Mouse (Mus musculus): Measurements from ENCODE around the gene Rgs9. TPM values are rescaled to one million over a fixed set of nuclear protein-coding genes. Genes with fewer than 3 reads are reported as not detected.
A peak's percentile ranks its signal among the peaks of the same experiment; 100 is the strongest.

Gene Rgs9
- total RNA-seq, 2 experiments from 2014 or later, result 30.8 to 65.3 TPM

- intact Hi-C loops (cut with DNase I), result loop anchor here (5.0 kb wide), 2 partner anchors 266 to 746 kb away; no protein-coding TSS in a partner anchor
- DNase-seq (ENCODE audit: low spot score in 2 of 2), result peak; percentile 51 to 53
Measured at GRCm38 (mm10) chr11:109192673-109193557, 105.0 kb downstream of the Rgs9 start.

- no peak for DNase-seq (ENCODE audit: low spot score in 2 of 2)
- intact Hi-C loops (cut with DNase I), result no loop called here
Measured at GRCm38 (mm10) chr11:109188235-109188634, 109.7 kb downstream of the Rgs9 start.

DNA sequence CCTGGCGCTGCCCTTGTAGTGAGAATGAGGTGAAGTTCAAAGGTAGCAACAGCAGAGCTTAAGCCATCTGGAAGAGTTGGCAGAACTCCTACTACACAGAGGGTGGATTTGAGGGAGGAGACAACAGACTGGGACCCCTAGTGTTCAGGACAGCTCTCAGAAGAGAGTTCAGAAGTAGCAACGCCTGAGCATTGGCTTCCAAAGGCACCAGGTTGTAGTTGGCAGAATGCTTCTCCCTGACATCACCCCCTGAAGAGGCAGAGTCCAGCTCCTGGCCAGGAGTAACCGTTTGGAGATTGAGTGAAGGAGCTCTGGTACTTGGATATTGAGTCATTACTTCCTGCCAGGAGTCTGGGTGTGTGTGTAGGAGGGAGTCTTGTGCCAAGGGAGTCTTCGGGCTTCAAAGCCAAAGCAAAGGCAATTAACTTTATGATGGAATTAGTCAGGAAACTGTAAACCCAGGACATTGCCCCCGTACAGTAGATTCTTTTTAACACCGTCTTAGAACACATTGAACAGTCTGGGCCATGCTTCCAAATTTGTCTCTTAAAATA is 110.2 kb downstream of the Rgs9 start:
- intact Hi-C loops (cut with DNase I), result no loop called here
- no peak for DNase-seq (ENCODE audit: low spot score in 2 of 2)

GRCm38 (mm10) chr11:109181118-109181517 is 116.8 kb downstream of the Rgs9 start:
- intact Hi-C loops (cut with DNase I), result loop anchor here (5.0 kb wide), 1 partner anchor 729 kb away; no protein-coding TSS in a partner anchor
- DNase-seq (ENCODE audit: low spot score in 2 of 2), result no peak

- intact Hi-C loops (cut with DNase I), result loop anchor here (5.0 kb wide), 1 partner anchor 728 kb away; no protein-coding TSS in a partner anchor
- no peak for DNase-seq (ENCODE audit: low spot score in 2 of 2)
Measured at GRCm38 (mm10) chr11:109180290-109180689, 117.6 kb downstream of the Rgs9 start.

DNA sequence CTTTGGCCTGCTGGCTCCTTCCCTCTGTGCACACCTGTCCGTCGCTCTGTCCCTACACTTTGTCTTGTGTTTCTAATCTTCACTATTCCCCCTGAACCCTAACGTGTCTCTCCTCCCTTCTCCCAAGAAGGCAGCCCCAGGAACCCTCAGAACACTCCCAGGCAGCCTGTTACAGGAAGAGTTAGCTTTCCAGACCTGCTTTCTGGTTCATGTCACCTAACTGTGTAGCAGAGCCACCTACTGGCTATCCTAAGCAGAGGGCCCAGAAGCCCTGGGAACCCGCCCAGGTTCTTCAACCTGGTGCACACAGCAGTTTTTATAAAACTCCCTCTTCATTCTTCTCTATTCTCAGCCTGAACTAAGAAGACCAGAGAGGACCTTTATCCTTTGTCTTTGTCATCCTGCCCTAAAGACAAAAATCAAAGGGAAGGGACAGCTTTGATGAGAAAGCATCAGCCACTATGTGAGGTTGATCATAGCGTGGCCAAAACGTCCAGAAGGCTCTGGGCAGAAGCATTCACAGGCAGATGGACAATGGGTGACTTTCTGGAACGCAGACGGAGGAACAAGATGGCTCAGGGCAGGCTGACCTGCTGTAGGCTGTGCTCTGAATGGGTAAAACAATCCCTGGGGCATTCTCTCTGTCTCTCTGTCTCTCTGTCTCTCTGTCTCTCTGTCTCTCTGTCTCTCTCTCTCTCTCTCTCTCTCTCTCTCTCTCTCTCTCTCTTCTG is 119.0 kb downstream of the Rgs9 start:
- intact Hi-C loops (cut with DNase I), result loop anchor here (2.0 to 5.0 kb wide), 2 partner anchors 237 to 254 kb away; no protein-coding TSS in a partner anchor
- DNase-seq (ENCODE audit: low spot score in 2 of 2), result peak; percentile 29 to 36

- DNase-seq (ENCODE audit: low spot score in 2 of 2), result no peak
- intact Hi-C loops (cut with DNase I), result loop anchor here (5.0 kb wide), 1 partner anchor 233 kb away; no protein-coding TSS in a partner anchor
Measured at GRCm38 (mm10) chr11:109175376-109175969, 122.5 kb downstream of the Rgs9 start.

Other genes with a start within 250 kb of the Rgs9 start
- not detected for gene E030025P04Rik, start 153.8 kb downstream of the Rgs9 start, total RNA-seq (2021)
- gene Gna13, start 64.7 kb upstream of the Rgs9 start, total RNA-seq (2021), result 10 to 100 TPM; 47.6 to 48.0 TPM
- gene 9930022D16Rik, start 115.8 kb upstream of the Rgs9 start, total RNA-seq (2021), result not detected
- 10 to 100 TPM; 42.2 to 49.9 TPM for gene Amz2, start 127.8 kb upstream of the Rgs9 start, total RNA-seq (2021)
- 10 to 100 TPM; 11.6 to 14.2 TPM for gene Arsg, start 175.2 kb upstream of the Rgs9 start, total RNA-seq (2021)
- gene Slc16a6, start 175.5 kb upstream of the Rgs9 start, total RNA-seq (2021), result 10 to 100 TPM; 10.2 to 12.6 TPM